Mouse (Mus musculus): Measurements from ENCODE around the gene Efnb3.
"Not testable (repeated sequence)": the region's sequence is repeated elsewhere in the genome, so short reads cannot be mapped to it uniquely, and the experiment has no call there.

- TF ChIP-seq GATA1 (IDR thresholded peaks at IDR 0.05; ENCODE audit: borderline replicate concordance, low read length); CTCF (IDR thresholded peaks at IDR 0.05; ENCODE audit: low read depth, low read length); TAL1 (conservative IDR thresholded peaks at IDR 0.05; ENCODE audit: low read depth, low read length); POLR2AphosphoS5 (IDR thresholded peaks at IDR 0.05; ENCODE audit: insufficient replicate concordance, low read depth, low read length); GATA2 (IDR thresholded peaks at IDR 0.05; ENCODE audit: borderline replicate concordance, low read depth, low read length): not testable (repeated sequence)
These were observed 29.2 kb downstream of the Efnb3 start for GRCm38 (mm10) chr11:69530755-69531154.
